Mouse (Mus musculus): ENCODE results near the gene Higd1c.
"Not testable (repeated sequence)": the region's sequence is repeated elsewhere in the genome, so short reads cannot be mapped to it uniquely, and the experiment has no call there.

Gene Higd1c

DNA sequence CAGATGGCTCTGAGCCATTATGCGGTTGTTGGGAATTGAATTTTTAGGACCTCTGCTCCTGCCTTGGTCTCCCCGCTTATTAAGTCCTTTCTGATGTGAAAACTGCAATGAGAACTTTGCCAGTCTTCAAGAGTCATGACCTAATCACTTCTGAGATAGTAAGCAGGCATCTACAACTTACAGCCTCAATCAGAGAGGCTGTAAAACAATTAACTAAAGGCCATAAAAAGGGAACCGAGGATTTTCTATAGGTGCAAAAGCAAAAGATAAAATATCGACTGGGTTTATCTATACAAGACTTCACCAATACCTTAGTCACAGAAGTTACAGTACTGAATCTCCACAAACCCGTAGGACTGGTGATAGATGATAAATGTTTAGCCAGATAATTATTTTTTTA, 8.5 kb upstream of the Higd1c start:
- no peak for DNase-seq (ENCODE audit: low read depth, low spot score)

GRCm38 (mm10) chr15:100365967-100366366, 1.6 kb downstream of the Higd1c start:
- DNase-seq (ENCODE audit: low read depth, low spot score): not testable (repeated sequence)

GRCm38 (mm10) chr15:100367119-100367518, 2.8 kb downstream of the Higd1c start:
- no peak for DNase-seq (ENCODE audit: low read depth, low spot score)

DNA sequence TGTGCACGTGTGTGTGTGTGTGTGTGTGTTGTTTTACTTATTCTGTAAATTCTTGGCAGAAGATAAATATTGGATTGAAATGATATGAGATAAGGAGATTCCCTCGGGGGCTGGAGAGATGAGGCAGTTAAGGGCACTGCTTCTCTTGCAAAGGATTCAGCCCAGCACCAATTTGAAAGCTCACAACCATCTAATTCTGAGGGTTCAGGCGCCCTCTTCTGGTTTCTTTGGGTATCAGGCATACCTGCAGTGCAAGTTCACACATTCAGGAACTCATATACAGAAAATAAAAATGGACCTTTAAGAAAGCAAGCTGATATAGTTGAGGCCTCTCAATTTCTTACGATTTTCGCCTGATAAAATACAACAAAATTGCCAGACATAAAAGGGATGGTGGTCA, 10.7 kb downstream of the Higd1c start:
- DNase-seq (ENCODE audit: low read depth, low spot score): peak; percentile 54

- not testable (repeated sequence) for DNase-seq (ENCODE audit: low read depth, low spot score)
These were observed 13.6 kb downstream of the Higd1c start for GRCm38 (mm10) chr15:100377847-100378505.

DNA sequence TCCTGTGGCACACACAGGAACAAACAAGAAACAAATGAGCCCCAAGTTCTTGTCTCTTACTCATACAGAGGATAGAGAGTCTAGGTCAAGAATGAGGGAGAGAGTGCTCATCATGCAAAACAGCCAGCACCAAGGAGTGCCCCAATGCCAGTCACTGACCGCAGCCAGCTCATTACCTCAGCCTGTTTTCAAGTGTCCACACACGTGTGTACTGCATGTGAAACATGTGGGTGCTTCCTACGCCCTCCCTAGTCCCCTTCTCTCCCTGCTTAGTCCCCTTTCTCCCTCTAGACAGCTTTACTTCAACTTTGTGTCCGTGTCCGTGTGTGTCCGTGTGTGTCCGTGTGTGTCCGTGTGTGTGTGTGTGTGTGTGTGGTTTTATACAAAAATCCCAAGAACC, 15.3 kb downstream of the Higd1c start:
- no peak for DNase-seq (ENCODE audit: low read depth, low spot score)

DNA sequence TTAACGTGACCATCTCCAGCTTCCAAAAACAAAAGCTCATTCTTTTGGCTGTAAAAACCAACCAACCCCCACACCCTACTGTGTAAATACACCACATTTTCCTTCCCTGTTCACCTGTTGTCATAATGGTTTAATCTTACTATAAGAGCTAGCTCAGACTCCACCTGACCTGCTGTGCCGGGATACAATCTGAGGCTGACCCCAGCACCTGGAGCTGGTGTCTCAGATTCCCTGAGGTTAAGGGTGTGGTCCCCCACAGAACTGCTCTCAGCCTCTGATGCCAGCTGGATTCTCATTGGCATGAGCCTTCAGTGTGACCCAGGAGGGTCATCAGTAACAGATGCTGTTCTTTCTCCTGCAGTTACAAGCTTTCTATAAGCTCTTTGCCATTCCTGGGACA, 15.8 kb downstream of the Higd1c start:
- no peak for DNase-seq (ENCODE audit: low read depth, low spot score)

- no peak for DNase-seq (ENCODE audit: low read depth, low spot score)
These were observed 21.4 kb downstream of the Higd1c start for GRCm38 (mm10) chr15:100385705-100386104.

- DNase-seq (ENCODE audit: low read depth, low spot score): no peak
These were observed 23.3 kb downstream of the Higd1c start for GRCm38 (mm10) chr15:100387544-100388223.

DNA sequence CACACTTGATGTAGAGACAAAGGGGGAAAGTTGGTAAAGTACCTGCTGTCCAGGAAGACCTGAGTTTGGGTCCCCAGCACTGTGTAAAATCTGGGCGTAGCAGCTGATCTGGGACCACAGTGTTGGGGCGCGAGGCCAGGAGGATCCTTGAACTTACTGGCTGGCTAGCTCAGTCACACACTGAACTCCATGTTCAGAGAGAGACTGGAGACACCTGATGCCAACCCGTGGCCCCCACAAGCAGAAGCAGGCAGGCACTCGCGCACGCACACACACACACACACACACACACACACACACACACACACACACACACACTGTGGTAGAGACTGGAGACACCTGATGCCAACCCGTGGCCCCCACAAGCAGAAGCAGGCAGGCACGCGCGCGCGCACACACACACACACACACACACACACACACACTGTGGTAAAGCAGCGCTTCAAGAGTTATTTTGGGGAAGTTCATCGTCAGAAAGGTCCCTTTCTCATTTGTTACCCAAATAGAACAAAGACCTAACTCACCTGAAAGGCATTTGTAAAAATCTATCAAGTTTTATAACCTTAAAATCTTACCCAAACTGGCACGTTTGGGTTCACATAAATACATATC, 24.0 kb downstream of the Higd1c start:
- no peak for DNase-seq (ENCODE audit: low read depth, low spot score)

- DNase-seq (ENCODE audit: low read depth, low spot score): no peak
These were observed 24.5 kb downstream of the Higd1c start for GRCm38 (mm10) chr15:100388886-100389285.

DNA sequence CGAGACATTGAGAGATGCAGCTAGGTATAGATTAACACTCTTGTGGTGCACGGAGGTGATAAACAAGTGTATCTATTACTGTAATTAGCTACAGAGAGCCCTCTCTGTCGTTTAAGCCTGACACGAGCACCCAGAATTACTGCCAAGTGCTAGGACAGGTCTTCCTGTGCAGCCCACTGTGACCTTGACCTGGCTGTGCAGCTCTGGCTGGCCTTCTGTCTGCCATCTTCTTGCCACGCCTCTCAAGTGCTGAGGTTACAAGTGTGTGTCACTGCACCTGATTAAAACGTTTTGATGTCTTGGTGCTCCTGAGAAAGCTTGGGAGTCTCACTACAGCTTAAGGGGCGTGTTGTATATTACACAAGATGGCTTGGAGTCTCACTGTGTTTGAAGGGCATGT, 26.7 kb downstream of the Higd1c start:
- DNase-seq (ENCODE audit: low read depth, low spot score): no peak

DNA sequence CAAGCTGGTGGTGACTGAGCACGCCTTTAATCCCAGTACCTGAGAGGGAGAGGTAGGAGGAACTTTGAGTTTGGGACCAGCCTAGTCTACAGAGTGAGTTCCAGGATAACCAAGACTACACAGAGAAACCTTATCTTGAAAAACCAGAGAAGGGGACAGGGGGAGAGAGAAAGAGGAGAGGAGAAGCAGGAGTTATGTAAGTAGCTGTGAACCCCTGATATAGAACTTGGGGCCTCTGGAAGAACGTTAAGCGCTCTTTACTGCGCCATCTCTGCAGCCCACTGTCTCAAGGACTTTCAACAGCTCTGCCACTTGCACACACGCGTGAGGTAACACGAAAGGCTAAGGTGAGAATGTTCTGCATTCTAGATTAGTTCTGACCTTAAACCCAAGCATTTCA, 27.3 kb downstream of the Higd1c start:
- DNase-seq (ENCODE audit: low read depth, low spot score): no peak

GRCm38 (mm10) chr15:100393016-100393415, 28.7 kb downstream of the Higd1c start:
- DNase-seq (ENCODE audit: low read depth, low spot score): no peak

- DNase-seq (ENCODE audit: low read depth, low spot score): no peak
These were observed 31.2 kb downstream of the Higd1c start for GRCm38 (mm10) chr15:100395561-100395960.

DNA sequence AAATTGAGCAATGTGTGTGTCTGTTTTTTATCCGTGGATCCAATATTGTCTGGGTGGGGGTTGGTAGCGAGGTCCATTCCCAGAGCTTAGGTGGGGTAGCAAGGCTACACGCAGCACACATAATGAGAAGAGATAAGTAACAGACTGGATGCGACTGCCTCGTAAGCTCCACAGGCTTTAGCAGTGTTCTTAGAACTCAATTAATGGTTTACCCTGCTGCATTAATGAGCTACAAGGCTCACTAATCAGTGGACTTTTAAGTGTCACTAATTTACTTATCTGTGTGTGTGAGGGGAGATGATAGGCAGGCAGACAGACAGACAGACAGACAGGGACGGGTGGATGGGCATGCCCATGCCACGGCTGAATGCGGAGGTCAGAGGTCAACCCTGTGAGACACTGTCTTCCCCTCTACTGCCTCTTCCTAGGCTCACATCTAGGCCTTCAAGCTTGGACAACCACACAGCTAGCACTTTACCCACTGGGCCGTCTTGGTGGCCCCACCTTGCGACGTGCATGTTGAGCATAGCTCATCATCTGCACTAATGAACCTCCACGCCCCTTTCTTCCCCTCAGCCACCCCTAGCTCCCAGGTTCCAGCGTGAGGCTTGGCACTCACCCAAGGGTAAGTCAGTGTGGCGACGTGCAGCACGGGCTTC, 36.4 kb downstream of the Higd1c start:
- no peak for DNase-seq (ENCODE audit: low read depth, low spot score)

- DNase-seq (ENCODE audit: low read depth, low spot score): no peak
These were observed 37.5 kb downstream of the Higd1c start for GRCm38 (mm10) chr15:100401811-100402210.

GRCm38 (mm10) chr15:100402347-100402746, 38.0 kb downstream of the Higd1c start:
- no peak for DNase-seq (ENCODE audit: low read depth, low spot score)

GRCm38 (mm10) chr15:100402798-100403197, 38.5 kb downstream of the Higd1c start:
- no peak for DNase-seq (ENCODE audit: low read depth, low spot score)

GRCm38 (mm10) chr15:100403318-100404000, 39.1 kb downstream of the Higd1c start:
- DNase-seq (ENCODE audit: low read depth, low spot score): no peak

GRCm38 (mm10) chr15:100406088-100406487, 41.7 kb downstream of the Higd1c start:
- DNase-seq (ENCODE audit: low read depth, low spot score): no peak
